8 mouse cellular contexts compared by ENCODE assay signal in the genomic region with DNA sequence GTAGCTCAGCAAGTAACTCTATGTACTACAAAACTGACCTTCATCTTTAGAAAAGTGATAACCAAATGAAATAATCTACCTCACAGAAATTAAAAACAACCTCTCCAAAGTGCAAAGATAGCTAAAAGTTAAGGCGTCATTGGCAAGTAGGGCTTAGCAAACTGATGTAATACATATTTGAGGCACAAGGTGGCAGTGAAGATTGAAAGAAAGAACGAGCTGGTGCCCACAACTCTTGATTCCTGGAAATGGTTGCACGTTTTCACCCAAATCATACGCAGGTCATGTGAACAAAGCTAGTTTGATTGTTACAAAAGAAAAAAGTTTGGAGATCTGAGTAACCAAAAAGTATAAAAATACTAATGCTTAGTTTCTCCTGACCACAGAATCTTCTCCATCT.
DNase-seq lines count a peak whose midpoint lies in the region; ATAC-seq and TF ChIP-seq lines count a peak whose summit lies in the region.

No protein-coding gene starts in this region.

- peaks cover 10% of the 10 kb centered on the region for H3K36me3 ChIP-seq in midbrain, postnatal 0 days (ENCODE audit: insufficient read depth, low read length)
- peaks cover 29% of the 10 kb centered on the region for H3K36me3 ChIP-seq in midbrain, embryonic 10.5 days

- no peaks in the 10 kb centered on the region for H3K9me3 ChIP-seq in midbrain, postnatal 0 days (ENCODE audit: low read length)
- no peaks in the 10 kb centered on the region for H3K9me3 ChIP-seq in midbrain, embryonic 10.5 days (replicated peaks)

- H3K4me2 ChIP-seq in midbrain, postnatal 0 days (ENCODE audit: low read depth, low read length, poor library complexity, severe bottlenecking): no peak overlapping the region

- H3K9ac ChIP-seq in midbrain, postnatal 0 days (replicated peaks; ENCODE audit: low read length, poor library complexity, severe bottlenecking): no peak overlapping the region

- peak; percentile 47; the same call in 1 of the 2 replicates for ATAC-seq in frontal cortex, adult (ENCODE audit: low TSS enrichment)
- ATAC-seq in midbrain, postnatal 0 days (ENCODE audit: low FRiP score): no peak

- peak; percentile 84 for TF ChIP-seq CTCF in midbrain, postnatal 0 days (IDR thresholded peaks at IDR 0.05)

- H3K27ac ChIP-seq in midbrain, postnatal 0 days (ENCODE audit: low read depth, low read length): no peak overlapping the region
- H3K27ac ChIP-seq in midbrain, embryonic 10.5 days (replicated peaks): no peak overlapping the region

- DNase-seq in frontal cortex, postnatal 10 days (ENCODE audit: low spot score in 2 of 2): no peak
- peak; percentile 75 for DNase-seq in midbrain, postnatal 0 days (ENCODE audit: low spot score)
- no peak for DNase-seq in midbrain, embryonic 10.5 days (ENCODE audit: low spot score)
- peak; percentile 85 for DNase-seq in brain, adult 2 months (ENCODE audit: low read depth, low spot score)
- DNase-seq in forelimb bud, embryonic 11.5 days (ENCODE audit: low read depth, low spot score): peak; percentile 62
- DNase-seq in lung, postnatal 14 days: peak; percentile 78
- no peak for DNase-seq in testis, postnatal 14 days (ENCODE audit: low spot score)

- no peak overlapping the region for H3K4me3 ChIP-seq in midbrain, postnatal 0 days (ENCODE audit: low read depth, low read length)
- H3K4me3 ChIP-seq in midbrain, embryonic 10.5 days: no peak overlapping the region

- 9% methylated on average over 4 of the region's 4 CpGs for WGBS in midbrain, postnatal 0 days
- WGBS in midbrain, embryonic 10.5 days: 43% methylated on average over 4 of the region's 4 CpGs

- no peaks in the 10 kb centered on the region for H3K27me3 ChIP-seq in midbrain, postnatal 0 days (ENCODE audit: insufficient read depth, low read length)
- no peaks in the 10 kb centered on the region for H3K27me3 ChIP-seq in midbrain, embryonic 10.5 days (ENCODE audit: low read depth, poor library complexity, severe bottlenecking)

- H3K4me1 ChIP-seq in midbrain, postnatal 0 days (ENCODE audit: insufficient read depth, low read length): no peaks in the 10 kb centered on the region
- H3K4me1 ChIP-seq in midbrain, embryonic 10.5 days: peaks cover 9% of the 10 kb centered on the region

Comparison
In these comparisons a context has a peak if more than half of its experiments do, and no peak if none do; other contexts are left out.
1. DNase-seq: peak in midbrain, postnatal 0 days (single experiment), brain, adult 2 months (single experiment), forelimb bud, embryonic 11.5 days (single experiment) and lung, postnatal 14 days (single experiment); none in frontal cortex, postnatal 10 days (0 of 2), midbrain, embryonic 10.5 days (single experiment) and testis, postnatal 14 days (single experiment).